Mouse (Mus musculus): ENCODE results near the gene Insm1.

- no peak for TF ChIP-seq CTCF (IDR thresholded peaks at IDR 0.05; ENCODE audit: borderline replicate concordance, control insufficient read depth, extremely low read depth, insufficient read depth, low read length, poor library complexity)
- no peak for TF ChIP-seq POLR2A (IDR thresholded peaks at IDR 0.05; ENCODE audit: control insufficient read depth, extremely low read depth, insufficient read depth, low read length, poor library complexity)
Measured at GRCm38 (mm10) chr2:146257037-146257436, 35.3 kb downstream of the Insm1 start.

All from thymus, adult 2 months (tissue).